Mouse (Mus musculus): ENCODE measurements around the gene Acap3.

Gene Acap3

GRCm38 (mm10) chr4:155943534-155944249 lies 52.1 kb downstream of the Acap3 start, which contains the start of gene Ube2j2:
Gene Ube2j2 (plus strand): TSS chr4:155943831.
- peak; percentile 97 to 99 for DNase-seq

- peak in 1 of 2 experiments; percentile 35 for DNase-seq
Measured at GRCm38 (mm10) chr4:155944271-155944670, 52.6 kb downstream of the Acap3 start.

GRCm38 (mm10) chr4:155947094-155947493 lies 55.5 kb downstream of the Acap3 start:
- no peak for DNase-seq

- peak; percentile 64 to 71 for DNase-seq
Measured at GRCm38 (mm10) chr4:155955491-155955890, 63.9 kb downstream of the Acap3 start.
